Mouse (Mus musculus): ENCODE data around the gene Sh3pxd2b. TPM values are rescaled to one million over a fixed set of nuclear protein-coding genes. Genes with fewer than 3 reads are reported as not detected.

Sh3pxd2b gene
- polyA plus RNA-seq, 1 experiment from 2014 or later: 31.3 TPM

- H3K4me3 ChIP-seq (ENCODE audit: low read depth, low read length): no peak overlapping the region
- 75% methylated on average over 1 of the region's 1 CpGs for WGBS
- H3K27ac ChIP-seq (replicated peaks; ENCODE audit: low read depth, low read length): no peak overlapping the region
- H3K4me1 ChIP-seq (ENCODE audit: control insufficient read depth, insufficient read depth, low read length): no peaks in the 10 kb centered on the region
- H3K9ac ChIP-seq (ENCODE audit: low read depth, low read length): no peak overlapping the region
- no peaks in the 10 kb centered on the region for H3K27me3 ChIP-seq (replicated peaks; ENCODE audit: control insufficient read depth, insufficient read depth, low read length)
- no peaks in the 10 kb centered on the region for H3K36me3 ChIP-seq (ENCODE audit: control insufficient read depth, insufficient read depth, low read length)
- no peaks in the 10 kb centered on the region for H3K9me3 ChIP-seq (ENCODE audit: control insufficient read depth, low read length)
- no peak overlapping the region for H3K4me2 ChIP-seq (ENCODE audit: low read depth, low read length)
- ATAC-seq (ENCODE audit: low read depth) (no peak), DNase-seq (ENCODE audit: low spot score) (no peak)
Measured at GRCm38 (mm10) chr11:32307006-32307405, 40.6 kb upstream of the Sh3pxd2b start.

- 56% methylated on average over 4 of the region's 4 CpGs for WGBS
- Histone ChIP-seq H3K4me3 (ENCODE audit: low read depth, low read length) (no peak overlapping the region), H3K4me2 (ENCODE audit: low read depth, low read length) (no peak overlapping the region), H3K9me3 (ENCODE audit: control insufficient read depth, low read length) (no peaks in the 10 kb centered on the region), H3K4me1 (ENCODE audit: control insufficient read depth, insufficient read depth, low read length) (no peaks in the 10 kb centered on the region), H3K9ac (ENCODE audit: low read depth, low read length) (no peak overlapping the region), H3K27me3 (replicated peaks; ENCODE audit: control insufficient read depth, insufficient read depth, low read length) (no peaks in the 10 kb centered on the region), H3K27ac (replicated peaks; ENCODE audit: low read depth, low read length) (no peak overlapping the region), H3K36me3 (ENCODE audit: control insufficient read depth, insufficient read depth, low read length) (no peaks in the 10 kb centered on the region)
- no peak for ATAC-seq (ENCODE audit: low read depth)
- DNase-seq (ENCODE audit: low spot score): no peak
Measured at GRCm38 (mm10) chr11:32309446-32309845, 38.2 kb upstream of the Sh3pxd2b start.

GRCm38 (mm10) chr11:32309928-32310327 lies 37.7 kb upstream of the Sh3pxd2b start:
- H3K9ac ChIP-seq (ENCODE audit: low read depth, low read length): no peak overlapping the region
- no peaks in the 10 kb centered on the region for H3K36me3 ChIP-seq (ENCODE audit: control insufficient read depth, insufficient read depth, low read length)
- ATAC-seq (ENCODE audit: low read depth): no peak
- H3K9me3 ChIP-seq (ENCODE audit: control insufficient read depth, low read length): no peaks in the 10 kb centered on the region
- no peak overlapping the region for H3K4me3 ChIP-seq (ENCODE audit: low read depth, low read length)
- H3K27ac ChIP-seq (replicated peaks; ENCODE audit: low read depth, low read length): no peak overlapping the region
- WGBS: 50% methylated on average over 3 of the region's 3 CpGs
- no peak for DNase-seq (ENCODE audit: low spot score)
- H3K27me3 ChIP-seq (replicated peaks; ENCODE audit: control insufficient read depth, insufficient read depth, low read length): no peaks in the 10 kb centered on the region
- H3K4me2 ChIP-seq (ENCODE audit: low read depth, low read length): no peak overlapping the region
- H3K4me1 ChIP-seq (ENCODE audit: control insufficient read depth, insufficient read depth, low read length): no peaks in the 10 kb centered on the region

DNA sequence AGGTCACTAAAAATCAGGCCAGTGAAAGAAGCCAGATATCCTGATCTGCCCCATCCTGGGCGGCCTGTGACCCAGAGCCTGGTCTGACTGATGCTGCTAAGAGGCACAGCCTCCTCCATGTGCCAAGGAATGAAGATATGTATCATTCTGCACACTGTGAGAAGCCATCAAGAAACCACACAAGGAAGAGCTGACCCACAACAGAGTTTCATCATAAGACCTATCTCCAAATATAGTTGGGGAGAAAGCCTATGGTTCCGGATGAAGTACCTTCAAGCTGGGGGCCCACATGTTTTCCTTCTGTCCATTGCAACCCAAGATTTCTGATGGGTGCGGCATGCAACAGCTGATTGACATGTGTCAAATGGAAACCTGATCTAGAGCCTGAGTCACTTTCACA lies 31.6 kb upstream of the Sh3pxd2b start:
- no peak overlapping the region for H3K9ac ChIP-seq (ENCODE audit: low read depth, low read length)
- ATAC-seq (ENCODE audit: low read depth): no peak

DNA sequence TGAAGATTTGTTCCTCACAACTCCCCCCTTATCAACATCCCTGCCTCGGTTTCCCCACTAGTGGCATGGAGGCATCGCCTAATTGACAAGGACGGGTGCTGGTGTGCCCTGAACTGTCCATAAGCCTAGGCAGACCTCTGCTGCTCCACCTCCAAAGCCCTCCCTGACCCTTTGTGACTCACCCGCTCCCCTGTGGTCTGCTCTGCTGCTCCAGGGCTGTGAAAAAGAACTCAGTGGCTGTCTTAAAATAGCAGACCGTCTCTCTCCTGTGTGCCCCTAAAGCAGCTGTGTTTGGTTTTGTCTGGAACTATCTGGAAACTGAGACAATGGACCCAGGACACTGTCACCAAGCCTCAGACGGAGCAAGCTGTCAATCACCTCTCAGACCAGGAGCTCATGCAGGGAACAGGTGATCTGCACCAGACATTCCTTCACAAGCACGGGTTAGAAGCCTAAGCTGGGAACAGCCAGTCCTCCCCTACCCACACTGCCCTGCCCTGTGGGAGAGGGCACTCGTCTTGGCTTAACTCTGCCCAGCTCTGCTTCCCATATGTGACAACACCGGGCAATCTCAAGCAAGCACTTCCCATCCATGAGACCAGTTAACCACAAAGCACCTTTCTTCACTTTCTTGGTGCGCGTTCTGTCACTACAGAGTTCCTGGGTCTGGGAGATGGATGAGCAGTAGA lies 27.0 kb upstream of the Sh3pxd2b start:
- WGBS: 62% methylated on average over 11 of the region's 11 CpGs
- ATAC-seq (ENCODE audit: low read depth): peak; percentile 15; the same call in 1 of the 2 replicates
- H3K4me3 ChIP-seq (ENCODE audit: low read depth, low read length): no peak overlapping the region
- DNase-seq (ENCODE audit: low spot score): no peak
- H3K36me3 ChIP-seq (ENCODE audit: control insufficient read depth, insufficient read depth, low read length): no peaks in the 10 kb centered on the region
- H3K27ac ChIP-seq (replicated peaks; ENCODE audit: low read depth, low read length): no peak overlapping the region
- H3K9ac ChIP-seq (ENCODE audit: low read depth, low read length): no peak overlapping the region
- H3K9me3 ChIP-seq (ENCODE audit: control insufficient read depth, low read length): no peaks in the 10 kb centered on the region
- H3K4me1 ChIP-seq (ENCODE audit: control insufficient read depth, insufficient read depth, low read length): no peaks in the 10 kb centered on the region
- 0 out of 2 replicates have a peak, but pooled peaks cover 3% of the 10 kb centered on the region for H3K27me3 ChIP-seq (replicated peaks; ENCODE audit: control insufficient read depth, insufficient read depth, low read length)
- H3K4me2 ChIP-seq (ENCODE audit: low read depth, low read length): no peak overlapping the region

More for the DNA sequence above, 31.6 kb upstream of the Sh3pxd2b start:
- no peaks in the 10 kb centered on the region for H3K9me3 ChIP-seq (ENCODE audit: control insufficient read depth, low read length)
- no peak for DNase-seq (ENCODE audit: low spot score)
- no peak overlapping the region for H3K27ac ChIP-seq (replicated peaks; ENCODE audit: low read depth, low read length)
- H3K4me3 ChIP-seq (ENCODE audit: low read depth, low read length): no peak overlapping the region
- no peaks in the 10 kb centered on the region for H3K4me1 ChIP-seq (ENCODE audit: control insufficient read depth, insufficient read depth, low read length)
- H3K27me3 ChIP-seq (replicated peaks; ENCODE audit: control insufficient read depth, insufficient read depth, low read length): no peaks in the 10 kb centered on the region
- no peaks in the 10 kb centered on the region for H3K36me3 ChIP-seq (ENCODE audit: control insufficient read depth, insufficient read depth, low read length)
- WGBS: 79% methylated on average over 3 of the region's 3 CpGs
- no peak overlapping the region for H3K4me2 ChIP-seq (ENCODE audit: low read depth, low read length)

- peak; percentile 74 for DNase-seq (ENCODE audit: low spot score)
- no peak overlapping the region for H3K4me3 ChIP-seq (ENCODE audit: low read depth, low read length)
- 0 out of 2 replicates have a peak, but pooled peaks cover 3% of the 10 kb centered on the region for H3K27me3 ChIP-seq (replicated peaks; ENCODE audit: control insufficient read depth, insufficient read depth, low read length)
- no peak overlapping the region for H3K9ac ChIP-seq (ENCODE audit: low read depth, low read length)
- no peaks in the 10 kb centered on the region for H3K9me3 ChIP-seq (ENCODE audit: control insufficient read depth, low read length)
- no peaks in the 10 kb centered on the region for H3K36me3 ChIP-seq (ENCODE audit: control insufficient read depth, insufficient read depth, low read length)
- no peak overlapping the region for H3K27ac ChIP-seq (replicated peaks; ENCODE audit: low read depth, low read length)
- 35% methylated on average over 8 of the region's 8 CpGs for WGBS
- ATAC-seq (ENCODE audit: low read depth): no peak
- no peaks in the 10 kb centered on the region for H3K4me1 ChIP-seq (ENCODE audit: control insufficient read depth, insufficient read depth, low read length)
- H3K4me2 ChIP-seq (ENCODE audit: low read depth, low read length): no peak overlapping the region
Measured at GRCm38 (mm10) chr11:32321196-32321565, 26.4 kb upstream of the Sh3pxd2b start.

GRCm38 (mm10) chr11:32324609-32325008 lies 23.0 kb upstream of the Sh3pxd2b start:
- WGBS: 14% methylated on average over 15 of the region's 15 CpGs
- ATAC-seq (ENCODE audit: low read depth) (peak; percentile 80), DNase-seq (ENCODE audit: low spot score) (peak; percentile 89)
- Histone ChIP-seq H3K4me1 (ENCODE audit: control insufficient read depth, insufficient read depth, low read length) (no peaks in the 10 kb centered on the region), H3K9me3 (ENCODE audit: control insufficient read depth, low read length) (no peaks in the 10 kb centered on the region), H3K36me3 (ENCODE audit: control insufficient read depth, insufficient read depth, low read length) (no peaks in the 10 kb centered on the region), H3K27me3 (replicated peaks; ENCODE audit: control insufficient read depth, insufficient read depth, low read length) (0 out of 2 replicates have a peak, but pooled peaks cover 3% of the 10 kb centered on the region), H3K4me3 (ENCODE audit: low read depth, low read length) (peak overlapping the region; percentile 20), H3K9ac (ENCODE audit: low read depth, low read length) (peak overlapping the region; percentile 45; the same call in 1 of the 2 replicates), H3K27ac (replicated peaks; ENCODE audit: low read depth, low read length) (no peak overlapping the region), H3K4me2 (ENCODE audit: low read depth, low read length) (peak overlapping the region; percentile 54)

- Histone ChIP-seq H3K4me1 (ENCODE audit: control insufficient read depth, insufficient read depth, low read length) (peaks cover 6% of the 10 kb centered on the region; the same call in 1 of the 2 replicates), H3K4me2 (ENCODE audit: low read depth, low read length) (no peak overlapping the region), H3K27me3 (replicated peaks; ENCODE audit: control insufficient read depth, insufficient read depth, low read length) (no peaks in the 10 kb centered on the region), H3K36me3 (ENCODE audit: control insufficient read depth, insufficient read depth, low read length) (no peaks in the 10 kb centered on the region), H3K27ac (replicated peaks; ENCODE audit: low read depth, low read length) (no peak overlapping the region), H3K9me3 (ENCODE audit: control insufficient read depth, low read length) (no peaks in the 10 kb centered on the region), H3K9ac (ENCODE audit: low read depth, low read length) (no peak overlapping the region), H3K4me3 (ENCODE audit: low read depth, low read length) (no peak overlapping the region)
- WGBS: 44% methylated on average over 6 of the region's 6 CpGs
- DNase-seq (ENCODE audit: low spot score) (peak; percentile 73), ATAC-seq (ENCODE audit: low read depth) (0 out of 2 replicates have a peak, but pooled peaks have one; percentile 70)
Measured at GRCm38 (mm10) chr11:32331075-32331474, 16.5 kb upstream of the Sh3pxd2b start.

DNA sequence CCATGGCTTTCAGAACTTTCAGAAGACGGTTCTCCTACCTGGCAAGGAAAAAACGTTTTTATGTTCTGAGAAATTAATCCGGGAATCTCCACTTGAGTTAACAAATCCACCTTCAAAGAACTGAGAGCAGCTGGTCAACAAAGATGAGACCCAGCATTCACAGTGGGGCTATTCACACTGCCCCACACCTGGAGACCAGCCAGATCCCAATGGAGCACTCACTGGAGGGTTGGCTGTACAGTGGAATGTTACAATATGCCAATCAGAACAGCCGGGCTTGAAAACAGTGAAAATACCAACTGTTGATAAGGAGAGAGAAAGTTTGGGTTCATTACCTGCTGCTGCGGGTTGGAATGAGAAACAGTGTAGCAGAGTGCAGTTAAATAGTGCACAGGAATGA lies 15.8 kb upstream of the Sh3pxd2b start:
- WGBS: 50% methylated on average over 5 of the region's 5 CpGs
- DNase-seq (ENCODE audit: low spot score) (peak; percentile 38), ATAC-seq (ENCODE audit: low read depth) (no peak)
- no peaks in the 10 kb centered on the region for H3K27me3 ChIP-seq (replicated peaks; ENCODE audit: control insufficient read depth, insufficient read depth, low read length)
- no peaks in the 10 kb centered on the region for H3K36me3 ChIP-seq (ENCODE audit: control insufficient read depth, insufficient read depth, low read length)
- peaks cover 6% of the 10 kb centered on the region; the same call in 1 of the 2 replicates for H3K4me1 ChIP-seq (ENCODE audit: control insufficient read depth, insufficient read depth, low read length)
- H3K4me3 ChIP-seq (ENCODE audit: low read depth, low read length): no peak overlapping the region
- no peak overlapping the region for H3K9ac ChIP-seq (ENCODE audit: low read depth, low read length)
- H3K9me3 ChIP-seq (ENCODE audit: control insufficient read depth, low read length): peaks cover 3% of the 10 kb centered on the region; the same call in 1 of the 2 replicates
- no peak overlapping the region for H3K27ac ChIP-seq (replicated peaks; ENCODE audit: low read depth, low read length)
- H3K4me2 ChIP-seq (ENCODE audit: low read depth, low read length): no peak overlapping the region

Data from embryonic facial prominence, embryonic 14.5 days (tissue).